Mouse (Mus musculus) urinary bladder, adult 2 months (tissue): ENCODE measurements around the gene Ifitm6. TPM values are rescaled to one million over a fixed set of nuclear protein-coding genes. Genes with fewer than 3 reads are reported as not detected.
"Not testable (repeated sequence)": the region's sequence is repeated elsewhere in the genome, so short reads cannot be mapped to it uniquely, and the experiment has no call there.

Source experiments
- DNase-seq: peaks from one replicate; pipeline ENCODE4 v3.0.0; 2022; ENCODE audit warnings: low spot score
- polyA plus RNA-seq: library from polyadenylated mRNA; depleted of rRNA; stranded (reverse); fragments of >200 nt; gene quantifications from 2 replicates; pipeline ENCODE4 v1.2.3, GENCODE M21; 2012; rRNA removed

Ifitm6 gene
- 7.5 and 8.8 TPM in 2 replicates for polyA plus RNA-seq

DNA sequence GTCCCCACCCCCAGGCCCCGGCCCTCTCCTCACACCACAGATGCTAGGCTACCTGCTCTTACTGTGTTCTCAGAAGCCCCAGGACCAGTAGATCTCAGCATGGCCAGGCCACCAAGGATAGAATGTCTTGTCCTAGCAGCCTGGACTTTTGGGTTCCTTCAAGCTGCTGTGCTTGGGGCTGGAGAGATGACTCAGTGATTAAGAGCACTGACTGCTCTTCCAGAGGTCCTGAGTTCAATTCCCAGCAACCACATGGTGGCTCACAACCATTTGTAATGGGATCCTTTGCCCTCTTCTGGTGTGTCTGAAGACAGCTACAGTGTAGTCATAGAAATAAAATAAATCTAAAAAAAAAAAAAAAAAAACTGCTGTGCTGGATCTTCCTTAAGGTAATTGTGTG is at the start of gene Ifitm6:
TSS of gene Ifitm6 (minus strand) at position 101 of the 400 bp plus-strand sequence.
- not testable (repeated sequence) for DNase-seq

- DNase-seq = no peak
Measured at GRCm38 (mm10) chr7:141064576-141064975, 46.9 kb upstream of the Ifitm6 start.

DNA sequence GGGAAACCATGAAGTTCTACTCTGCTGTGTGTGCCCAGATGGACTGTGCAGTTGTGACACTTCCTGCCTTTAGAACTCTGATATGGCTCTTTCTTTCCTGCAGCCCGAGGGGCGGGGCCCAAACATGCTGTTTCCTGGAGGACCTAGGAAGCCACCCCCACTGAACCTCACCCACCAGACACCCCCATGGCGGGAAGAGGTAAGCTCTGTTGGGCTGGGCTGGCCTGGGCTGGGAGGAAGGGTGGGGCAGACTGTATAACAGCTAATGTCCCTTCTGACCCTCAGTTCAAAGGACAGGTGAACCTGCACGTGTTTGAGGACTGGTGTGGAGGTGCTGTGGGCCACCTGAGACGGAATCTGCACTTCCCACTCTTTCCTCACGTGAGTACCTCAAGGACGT is 46.5 kb upstream of the Ifitm6 start:
- no peak for DNase-seq

DNA sequence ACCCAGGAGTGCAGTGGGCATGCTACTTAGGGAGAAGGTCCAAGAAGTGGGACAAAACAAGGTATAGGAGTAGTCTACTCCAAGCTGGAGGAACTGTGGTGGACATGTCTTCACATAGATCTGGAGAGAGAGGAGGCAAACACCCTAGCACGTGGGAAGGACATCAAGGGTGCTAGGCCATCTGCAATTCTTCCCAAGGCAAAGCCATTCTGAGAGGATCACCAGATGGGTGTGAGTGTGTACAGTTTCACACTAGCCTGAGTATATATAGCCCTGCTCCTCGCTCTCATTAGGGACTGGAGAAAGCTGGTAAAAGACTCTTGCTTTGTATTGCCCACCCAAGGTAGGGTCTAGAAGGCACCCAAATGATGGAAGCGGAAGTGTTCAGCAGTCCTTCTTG is 45.6 kb upstream of the Ifitm6 start:
- DNase-seq = no peak

GRCm38 (mm10) chr7:141062525-141062924 is 44.8 kb upstream of the Ifitm6 start:
- DNase-seq = no peak

- DNase-seq = no peak
Measured at GRCm38 (mm10) chr7:141061269-141061692, 43.6 kb upstream of the Ifitm6 start.

GRCm38 (mm10) chr7:141060426-141061242 is 42.9 kb upstream of the Ifitm6 start, which contains the start of gene B4galnt4:
B4galnt4 (plus strand) TSS chr7:141061104.
- DNase-seq = no peak

GRCm38 (mm10) chr7:141059929-141060328 is 42.2 kb upstream of the Ifitm6 start:
- DNase-seq = no peak

DNA sequence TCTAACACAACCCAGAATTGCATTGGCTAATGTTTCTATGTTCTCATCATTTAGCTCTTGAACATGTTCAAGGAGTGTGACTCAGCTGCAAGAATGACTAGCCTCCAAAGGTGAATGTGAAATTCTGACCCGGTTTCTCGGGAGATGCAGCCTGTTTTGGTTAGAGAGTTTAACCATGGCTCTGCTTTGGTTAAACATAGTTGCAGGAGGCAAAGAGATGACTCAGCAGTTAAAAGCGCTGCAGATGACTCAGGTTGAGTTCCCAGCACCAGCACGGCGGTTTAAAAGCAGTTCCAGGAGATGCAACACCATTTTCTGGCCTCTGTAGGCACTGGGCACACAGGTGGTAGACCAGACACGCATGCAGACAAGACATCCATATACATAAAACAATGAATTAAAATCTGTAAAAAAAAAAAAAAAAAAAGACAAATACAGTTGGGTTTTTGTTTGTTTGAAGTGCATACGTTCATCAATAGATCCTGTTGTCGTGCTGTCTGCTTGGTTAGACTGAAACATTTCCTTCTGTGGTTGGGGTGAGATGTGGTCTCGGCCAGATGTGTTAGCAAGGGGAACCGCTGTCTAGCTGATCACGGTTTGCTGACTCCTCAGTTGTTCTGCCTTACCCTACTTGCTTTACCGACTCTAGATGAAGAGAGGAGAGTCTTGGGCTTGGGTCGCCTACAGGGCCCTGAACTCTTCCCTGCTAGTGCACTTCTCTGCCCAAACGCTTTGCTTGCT is 41.0 kb upstream of the Ifitm6 start:
- no peak for DNase-seq

DNA sequence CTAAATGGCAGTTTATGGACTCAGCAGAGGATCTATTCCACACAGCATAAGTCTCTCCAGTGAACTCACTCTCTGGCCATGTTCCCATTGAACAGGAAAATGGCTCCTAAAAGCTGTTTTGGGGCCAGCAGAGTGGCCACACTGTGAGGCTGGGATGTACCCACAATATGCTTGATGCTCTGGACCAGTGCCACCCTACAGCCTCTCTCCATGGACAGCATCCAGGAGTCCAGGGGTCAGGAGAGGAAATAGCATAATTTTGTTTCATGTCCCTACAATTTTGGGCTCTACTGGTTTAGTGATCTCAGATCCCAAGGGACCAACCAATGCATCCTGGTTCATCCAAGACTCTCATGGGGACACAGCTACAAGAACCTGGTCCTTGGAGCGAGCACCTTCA is 39.8 kb upstream of the Ifitm6 start:
- DNase-seq = no peak

DNA sequence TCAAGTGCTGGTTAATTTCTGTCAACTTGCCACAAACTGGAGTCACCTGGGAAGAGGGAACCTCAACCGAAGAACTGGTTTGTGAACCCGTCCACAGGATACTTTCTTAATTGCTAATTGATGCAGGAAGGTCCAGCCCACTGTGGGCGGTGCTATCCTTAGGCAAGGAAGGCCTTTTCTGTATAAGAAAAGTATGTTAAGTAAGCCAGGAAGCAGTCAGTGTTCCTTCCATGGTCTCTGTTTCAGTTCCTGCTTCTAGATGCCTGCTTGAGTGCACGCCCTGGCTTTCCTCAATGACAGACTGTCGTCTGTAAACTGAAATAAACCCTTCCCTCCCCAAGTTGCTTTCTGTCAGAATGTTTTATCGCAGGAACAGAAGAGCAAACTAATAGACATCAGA is 39.3 kb upstream of the Ifitm6 start:
- no peak for DNase-seq

DNA sequence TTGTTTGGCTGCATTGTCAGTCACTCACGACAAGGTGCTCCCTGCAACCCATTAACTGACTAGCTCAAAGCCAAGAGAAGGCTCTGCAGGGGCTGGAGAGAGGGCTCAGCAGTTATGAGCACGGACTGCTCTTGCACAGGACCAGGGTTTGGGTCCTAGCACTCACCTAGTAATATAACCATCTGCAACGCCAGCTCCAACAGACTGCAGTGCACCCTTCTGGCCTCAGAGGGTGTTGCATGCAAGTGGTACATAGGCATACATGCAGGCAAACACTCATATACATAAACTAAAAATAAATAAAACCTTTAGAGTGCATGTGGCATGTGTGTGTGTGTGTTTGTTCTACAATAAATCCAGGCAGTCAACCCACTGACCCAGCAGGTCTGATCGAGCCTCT is 38.1 kb upstream of the Ifitm6 start:
- DNase-seq = no peak

GRCm38 (mm10) chr7:141052421-141052820 is 34.7 kb upstream of the Ifitm6 start:
- DNase-seq = no peak

DNA sequence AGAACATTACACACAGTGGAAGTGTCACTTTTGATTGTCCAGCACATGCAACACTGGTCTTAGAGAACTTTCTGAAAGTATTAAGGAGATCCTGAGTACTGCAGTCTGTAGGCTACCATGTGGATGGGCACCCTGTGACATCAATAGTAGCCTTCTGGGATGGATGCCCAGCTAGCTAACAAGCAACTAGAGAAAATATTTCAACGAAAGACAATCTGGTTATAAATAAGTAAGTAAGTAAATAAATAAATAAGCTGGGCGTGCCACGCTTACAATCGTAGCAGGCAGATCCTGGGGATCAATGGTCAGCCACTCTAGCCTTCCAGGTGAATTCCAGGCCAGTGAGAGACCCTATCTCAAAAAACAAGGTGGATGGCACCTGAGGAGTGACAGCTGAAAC is 34.3 kb upstream of the Ifitm6 start:
- DNase-seq = no peak

DNA sequence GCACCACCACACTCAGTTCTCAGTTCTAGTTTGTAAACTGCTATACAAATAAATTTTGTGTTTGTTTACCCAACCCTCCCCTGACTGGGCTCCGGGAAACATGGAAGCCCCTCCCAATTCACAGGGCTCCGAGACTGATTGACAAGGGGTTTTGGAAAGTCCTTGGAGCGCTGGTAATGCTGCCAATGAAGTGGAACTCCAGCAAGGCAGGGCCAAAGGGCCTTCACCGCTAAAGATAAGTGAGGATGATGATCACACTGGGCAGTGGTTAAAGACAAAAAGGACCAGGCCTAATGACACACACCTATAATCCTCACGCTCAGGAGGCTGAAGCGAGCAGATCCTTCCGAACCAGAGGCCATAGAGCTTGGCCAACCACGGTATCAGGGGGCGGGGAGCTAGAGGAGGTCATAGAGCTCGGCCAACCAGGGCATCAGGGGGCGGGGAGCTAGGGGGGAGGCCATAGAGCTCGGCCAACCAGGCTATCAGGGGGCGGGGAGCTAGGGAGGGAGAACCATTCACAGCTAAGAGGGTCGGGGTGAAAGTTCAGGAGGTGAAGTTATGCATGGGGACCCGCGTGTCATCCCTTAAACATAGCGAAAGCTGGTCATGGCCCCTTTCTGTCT is 33.4 kb upstream of the Ifitm6 start:
- DNase-seq = no peak

DNA sequence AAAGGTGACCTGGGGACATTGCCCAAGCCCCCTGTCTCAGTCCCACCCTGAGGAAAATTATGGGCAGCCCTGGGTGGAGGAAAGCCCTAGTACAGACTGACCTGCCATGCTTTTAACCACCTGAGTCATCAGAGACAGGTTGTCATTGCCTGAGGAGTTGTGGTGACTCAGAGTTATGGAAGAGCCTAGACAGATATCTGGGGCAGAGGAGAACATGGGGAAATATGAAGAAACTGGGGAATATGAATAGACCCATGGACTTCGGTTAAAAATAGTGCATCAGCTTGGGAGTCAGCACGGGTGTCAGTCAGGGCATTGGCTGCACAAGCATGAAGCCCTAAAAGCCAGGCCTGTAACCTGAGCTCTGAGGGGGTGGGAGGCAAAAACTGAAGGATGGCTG is 31.6 kb upstream of the Ifitm6 start:
- DNase-seq = no peak

GRCm38 (mm10) chr7:141048226-141049218 is 30.8 kb upstream of the Ifitm6 start:
- DNase-seq = peak; percentile 83

DNA sequence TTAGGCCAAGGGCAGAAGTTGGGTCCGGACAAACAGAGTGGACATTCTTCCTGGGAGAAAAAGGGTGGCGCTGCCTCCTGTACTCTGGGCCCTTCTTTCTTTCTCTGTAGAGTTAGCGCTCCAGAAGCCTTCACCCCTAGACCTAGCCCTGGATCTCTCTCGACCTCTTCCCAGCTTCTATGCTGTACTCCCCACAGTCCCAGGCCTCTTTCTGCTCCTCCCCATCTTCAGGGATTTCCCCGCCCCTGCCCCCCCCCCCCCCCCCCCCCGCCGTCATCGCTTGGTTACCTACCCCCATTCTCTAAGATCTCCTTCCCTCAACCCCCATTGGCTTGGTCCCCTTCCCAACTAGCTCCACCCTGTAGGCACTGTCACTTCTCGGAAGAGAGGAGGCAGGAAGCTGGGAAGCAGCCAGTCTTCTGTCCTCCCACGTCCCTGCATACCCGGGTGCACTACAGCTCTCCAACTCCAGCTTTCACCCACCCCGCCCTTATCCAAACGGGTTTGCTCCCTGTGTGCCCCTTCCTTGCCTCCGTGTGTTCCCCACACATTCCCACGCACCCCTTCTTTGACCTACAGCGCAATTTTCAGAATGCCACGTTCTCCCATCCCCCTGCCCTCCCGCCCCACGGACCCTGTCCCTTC is 30.0 kb upstream of the Ifitm6 start:
- peak; percentile 49 for DNase-seq

DNA sequence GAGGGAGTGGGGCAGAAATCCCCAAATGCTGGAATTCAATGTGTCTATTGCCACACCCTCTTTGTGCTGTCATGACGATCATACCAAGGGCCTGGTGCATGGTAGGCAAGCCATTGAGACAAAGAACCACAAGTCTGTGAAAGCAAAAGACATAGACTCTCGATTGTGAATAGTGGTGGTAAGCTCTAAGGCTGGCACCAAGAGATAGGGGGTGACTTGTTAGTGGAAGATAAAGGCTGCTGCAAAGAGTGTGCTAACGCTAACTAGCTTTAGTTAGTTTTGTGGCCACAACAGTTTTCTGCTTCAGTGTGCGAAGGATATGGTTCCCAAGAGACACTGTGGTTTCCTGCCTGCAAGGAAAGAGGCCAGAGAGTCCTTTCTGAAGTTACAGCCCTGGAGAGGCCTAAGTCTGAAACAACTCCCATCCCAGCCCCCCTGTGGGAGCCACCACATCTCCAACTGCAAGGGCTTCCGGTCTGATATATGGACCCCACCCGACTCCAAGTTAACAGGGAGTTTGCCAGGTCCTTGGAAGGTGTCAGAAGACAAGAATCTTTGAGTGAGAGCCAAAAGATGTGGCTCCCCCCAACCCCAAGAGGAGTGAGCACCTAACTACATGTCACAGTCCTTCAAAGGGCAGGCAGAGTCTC is 29.3 kb upstream of the Ifitm6 start:
- DNase-seq = no peak

GRCm38 (mm10) chr7:141042539-141042938 is 24.8 kb upstream of the Ifitm6 start:
- DNase-seq = no peak
